Mouse (Mus musculus) neural tube, embryonic 14.5 days (tissue): Measurements from ENCODE around the gene Utp15. TPM values are rescaled to one million over a fixed set of nuclear protein-coding genes. Genes with fewer than 3 reads are reported as not detected.
A peak's percentile ranks its signal among the peaks of the same experiment; 100 is the strongest.

Source experiments
- ATAC-seq: fragments of 200-750 bp; cut with Nextera tagmentation; 2 replicates; pipeline ENCODE4 v1.8.0; 2017; ENCODE audit warnings: low read depth, mild to moderate bottlenecking, moderate TSS enrichment, moderate library complexity
- H3K27ac ChIP-seq: fragments of 300-500 bp; sonication (generic); 2 replicates; pipeline ENCODE4 v1.5.1; 2014; ENCODE audit warnings: low read depth, mild to moderate bottlenecking, control low read depth, low read length, moderate library complexity, mixed read lengths
- H3K27me3 ChIP-seq: fragments of 300-500 bp; sonication (generic); 2 replicates; pipeline ENCODE4 v1.6.1; 2014; ENCODE audit warnings: low read length; ENCODE audit not compliant: control insufficient read depth, insufficient read depth
- H3K36me3 ChIP-seq: fragments of 300-500 bp; sonication (generic); 2 replicates; pipeline ENCODE4 v1.6.1; 2014; ENCODE audit warnings: low read length, mixed read lengths; ENCODE audit not compliant: control insufficient read depth, insufficient read depth
- H3K4me1 ChIP-seq: fragments of 300-500 bp; sonication (generic); 2 replicates; pipeline ENCODE4 v1.6.1; 2014; ENCODE audit warnings: low read length; ENCODE audit not compliant: control insufficient read depth, insufficient read depth
- H3K4me2 ChIP-seq: fragments of 300-500 bp; sonication (generic); 2 replicates; pipeline ENCODE4 v1.6.1; 2014; ENCODE audit warnings: mild to moderate bottlenecking, low read depth, low read length, control low read depth
- H3K4me3 ChIP-seq: fragments of 300-500 bp; sonication (generic); 2 replicates; pipeline ENCODE4 v1.5.1; 2014; ENCODE audit warnings: low read depth, low read length, control low read depth, mixed read lengths
- H3K9ac ChIP-seq: fragments of 300-500 bp; sonication (generic); replicated peaks from 2 replicates; pipeline ENCODE4 v1.6.1; 2014; ENCODE audit warnings: low read depth, mild to moderate bottlenecking, control low read depth, low read length, mixed read lengths
- H3K9me3 ChIP-seq: fragments of 300-500 bp; sonication (generic); 2 replicates; pipeline ENCODE4 v1.6.1; 2016; ENCODE audit warnings: low read length; ENCODE audit not compliant: control insufficient read depth
- WGBS: fragments of 180-500 bp; shearing (Covaris S2); extraction: QIAGEN DNeasy Blood & Tissue Kit; methylation state at CpG from one replicate; pipeline ENCODE4 v1.1.7; 2014; 5-methylcytosine and 5-hydroxymethylcytosine counted together
- polyA plus RNA-seq: library from polyadenylated mRNA; unstranded; fragments of >200 nt; fragmentation: Nextera tagmentation; extraction: Ambion mirVana; gene quantifications from 2 replicates; pipeline ENCODE4 v1.2.1, GENCODE M21; 2014

The Utp15 gene
- 32.1 and 34.4 TPM in 2 replicates for polyA plus RNA-seq

GRCm38 (mm10) chr13:98262636-98263457, at the start of gene Utp15, which contains the start of gene Ankra2:
Gene Utp15, minus strand, starts transcription at chr13:98263041.
Gene Ankra2, plus strand, starts transcription at chr13:98263074.
- H3K27me3 ChIP-seq, result no peaks in the 10 kb centered on the region
- peak within 1 kb of the TSS; percentile 76 for H3K4me2 ChIP-seq
- peak within 1 kb of the TSS; percentile 87 for H3K4me3 ChIP-seq
- peak within 1 kb of the TSS; percentile 81 for H3K9ac ChIP-seq
- peaks cover 11% of the 10 kb centered on the region for H3K4me1 ChIP-seq
- H3K9me3 ChIP-seq, result no peaks in the 10 kb centered on the region
- peak; percentile 99 for ATAC-seq
- peaks cover 12% of the 10 kb centered on the region for H3K36me3 ChIP-seq
- WGBS, result under 1% methylated on average over 71 of the region's 71 CpGs
- peak within 1 kb of the TSS; percentile 86 for H3K27ac ChIP-seq

- H3K4me3 ChIP-seq, result no peak overlapping the region
Observed at GRCm38 (mm10) chr13:98311597-98311996, 48.8 kb upstream of the Utp15 start.

GRCm38 (mm10) chr13:98308724-98309123, 45.9 kb upstream of the Utp15 start:
- Histone ChIP-seq H3K4me1 (no peaks in the 10 kb centered on the region; the same call in 1 of the 2 replicates), H3K4me3 (no peak overlapping the region), H3K4me2 (no peak overlapping the region), H3K27me3 (no peaks in the 10 kb centered on the region), H3K36me3 (peaks cover 52% of the 10 kb centered on the region), H3K9me3 (no peaks in the 10 kb centered on the region), H3K27ac (no peak overlapping the region), H3K9ac (no peak overlapping the region)
- 89% methylated on average over 4 of the region's 4 CpGs for whole genome bisulfite sequencing
- ATAC-seq, result no peak

More at GRCm38 (mm10) chr13:98311597-98311996, 48.8 kb upstream of the Utp15 start:
- H3K9ac ChIP-seq, result no peak overlapping the region
- H3K27ac ChIP-seq, result no peak overlapping the region
- H3K9me3 ChIP-seq, result no peaks in the 10 kb centered on the region
- H3K4me1 ChIP-seq, result peaks cover 13% of the 10 kb centered on the region
- WGBS, result 96% methylated on average over 5 of the region's 5 CpGs
- no peak for ATAC-seq
- 0 out of 2 replicates have a peak, but pooled peaks cover 2% of the 10 kb centered on the region for H3K27me3 ChIP-seq
- H3K4me2 ChIP-seq, result no peak overlapping the region
- H3K36me3 ChIP-seq, result peaks cover 52% of the 10 kb centered on the region

- WGBS, result 93% methylated on average over 5 of the region's 5 CpGs
- no peaks in the 10 kb centered on the region; the same call in 1 of the 2 replicates for H3K4me1 ChIP-seq
- no peaks in the 10 kb centered on the region for H3K27me3 ChIP-seq
- H3K4me2 ChIP-seq, result no peak overlapping the region
- H3K9ac ChIP-seq, result no peak overlapping the region
- H3K9me3 ChIP-seq, result no peaks in the 10 kb centered on the region
- H3K36me3 ChIP-seq, result peaks cover 47% of the 10 kb centered on the region
- H3K4me3 ChIP-seq, result no peak overlapping the region
- H3K27ac ChIP-seq, result no peak overlapping the region
- ATAC-seq, result no peak
Observed at GRCm38 (mm10) chr13:98308004-98308403, 45.2 kb upstream of the Utp15 start.

- no peak for ATAC-seq
- Histone ChIP-seq H3K27ac (no peak overlapping the region), H3K9ac (no peak overlapping the region), H3K4me3 (no peak overlapping the region), H3K9me3 (no peaks in the 10 kb centered on the region), H3K4me1 (no peaks in the 10 kb centered on the region; the same call in 1 of the 2 replicates), H3K27me3 (no peaks in the 10 kb centered on the region), H3K36me3 (peaks cover 38% of the 10 kb centered on the region), H3K4me2 (no peak overlapping the region)
- WGBS, result 54% methylated on average over 14 of the region's 14 CpGs
Observed at GRCm38 (mm10) chr13:98306852-98307475, 44.1 kb upstream of the Utp15 start.

- no peak overlapping the region for H3K27ac ChIP-seq
- no peaks in the 10 kb centered on the region for H3K27me3 ChIP-seq
- no peak for ATAC-seq
- H3K4me1 ChIP-seq, result no peaks in the 10 kb centered on the region; the same call in 1 of the 2 replicates
- peaks cover 33% of the 10 kb centered on the region for H3K36me3 ChIP-seq
- H3K4me3 ChIP-seq, result no peak overlapping the region
- H3K9me3 ChIP-seq, result no peaks in the 10 kb centered on the region
- no peak overlapping the region for H3K4me2 ChIP-seq
- WGBS, result 32% methylated on average over 5 of the region's 5 CpGs
- no peak overlapping the region for H3K9ac ChIP-seq
Observed at GRCm38 (mm10) chr13:98306393-98306792, 43.6 kb upstream of the Utp15 start.

- 90% methylated on average over 9 of the region's 9 CpGs for WGBS
- Histone ChIP-seq H3K4me3 (no peak overlapping the region), H3K9ac (no peak overlapping the region), H3K4me2 (no peak overlapping the region), H3K9me3 (no peaks in the 10 kb centered on the region), H3K27ac (no peak overlapping the region), H3K36me3 (peaks cover 21% of the 10 kb centered on the region), H3K4me1 (no peaks in the 10 kb centered on the region; the same call in 1 of the 2 replicates), H3K27me3 (no peaks in the 10 kb centered on the region)
- no peak for ATAC-seq
Observed at GRCm38 (mm10) chr13:98305257-98305656, 42.4 kb upstream of the Utp15 start.

GRCm38 (mm10) chr13:98298833-98299758, 36.3 kb upstream of the Utp15 start:
- H3K27ac ChIP-seq, result no peak overlapping the region
- no peak overlapping the region for H3K4me2 ChIP-seq
- no peaks in the 10 kb centered on the region for H3K9me3 ChIP-seq
- ATAC-seq, result peak; percentile 87
- H3K9ac ChIP-seq, result no peak overlapping the region
- H3K4me1 ChIP-seq, result no peaks in the 10 kb centered on the region
- H3K27me3 ChIP-seq, result no peaks in the 10 kb centered on the region
- no peaks in the 10 kb centered on the region for H3K36me3 ChIP-seq
- 50% methylated on average over 21 of the region's 21 CpGs for WGBS
- H3K4me3 ChIP-seq, result no peak overlapping the region
